Mouse (Mus musculus): ENCODE data around the gene Gse1.

Gene Gse1

GRCm38 (mm10) chr8:120607460-120607859 lies 379.2 kb downstream of the Gse1 start:
- DNase-seq (ENCODE audit: low read depth, low spot score): no peak

DNA sequence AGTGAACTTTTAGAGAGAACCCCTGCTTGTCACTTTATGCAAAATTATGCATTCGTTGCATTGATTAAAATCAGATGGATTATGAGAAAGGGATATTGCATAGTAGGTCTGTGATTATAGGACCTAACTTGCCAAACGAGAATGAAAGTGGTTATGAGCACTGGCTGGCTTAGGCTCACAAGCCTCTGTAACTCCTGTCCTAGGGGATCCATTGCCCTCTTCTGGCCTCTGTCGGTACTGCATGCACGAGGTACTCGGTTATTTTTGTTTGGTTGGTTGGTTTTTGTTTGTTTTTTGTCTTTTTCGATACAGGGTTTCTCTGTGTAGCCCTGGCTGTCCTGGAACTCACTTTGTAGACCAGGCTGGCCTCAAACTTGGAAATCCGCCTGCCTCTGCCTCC lies 379.6 kb downstream of the Gse1 start:
- DNase-seq (ENCODE audit: low read depth, low spot score): no peak

- no peak for DNase-seq (ENCODE audit: low read depth, low spot score)
Measured at GRCm38 (mm10) chr8:120610824-120611223, 382.6 kb downstream of the Gse1 start.

GRCm38 (mm10) chr8:120614491-120614890 lies 386.2 kb downstream of the Gse1 start:
- no peak for DNase-seq (ENCODE audit: low read depth, low spot score)

GRCm38 (mm10) chr8:120616663-120617626 lies 388.7 kb downstream of the Gse1 start:
- DNase-seq (ENCODE audit: low read depth, low spot score): no peak

DNA sequence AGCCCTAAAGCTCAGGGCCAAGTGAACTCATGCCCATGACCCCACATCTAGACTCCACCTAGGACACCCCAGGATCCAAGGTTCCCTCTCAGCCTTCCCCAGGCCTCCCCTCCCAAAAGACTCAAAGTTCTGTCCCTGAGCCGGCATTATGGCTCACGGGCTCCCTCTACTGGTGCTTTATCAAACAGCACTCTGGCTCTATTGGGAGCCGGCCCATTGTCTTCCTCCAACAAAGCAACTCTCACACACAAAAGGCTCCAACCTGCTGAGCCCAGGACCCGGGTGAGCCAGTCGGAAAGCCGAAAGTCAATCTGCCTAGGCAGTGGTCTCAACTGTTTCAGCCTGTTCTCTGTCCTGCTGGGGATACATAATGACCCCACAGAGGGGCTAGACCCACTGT lies 389.9 kb downstream of the Gse1 start:
- DNase-seq (ENCODE audit: low read depth, low spot score): no peak

DNA sequence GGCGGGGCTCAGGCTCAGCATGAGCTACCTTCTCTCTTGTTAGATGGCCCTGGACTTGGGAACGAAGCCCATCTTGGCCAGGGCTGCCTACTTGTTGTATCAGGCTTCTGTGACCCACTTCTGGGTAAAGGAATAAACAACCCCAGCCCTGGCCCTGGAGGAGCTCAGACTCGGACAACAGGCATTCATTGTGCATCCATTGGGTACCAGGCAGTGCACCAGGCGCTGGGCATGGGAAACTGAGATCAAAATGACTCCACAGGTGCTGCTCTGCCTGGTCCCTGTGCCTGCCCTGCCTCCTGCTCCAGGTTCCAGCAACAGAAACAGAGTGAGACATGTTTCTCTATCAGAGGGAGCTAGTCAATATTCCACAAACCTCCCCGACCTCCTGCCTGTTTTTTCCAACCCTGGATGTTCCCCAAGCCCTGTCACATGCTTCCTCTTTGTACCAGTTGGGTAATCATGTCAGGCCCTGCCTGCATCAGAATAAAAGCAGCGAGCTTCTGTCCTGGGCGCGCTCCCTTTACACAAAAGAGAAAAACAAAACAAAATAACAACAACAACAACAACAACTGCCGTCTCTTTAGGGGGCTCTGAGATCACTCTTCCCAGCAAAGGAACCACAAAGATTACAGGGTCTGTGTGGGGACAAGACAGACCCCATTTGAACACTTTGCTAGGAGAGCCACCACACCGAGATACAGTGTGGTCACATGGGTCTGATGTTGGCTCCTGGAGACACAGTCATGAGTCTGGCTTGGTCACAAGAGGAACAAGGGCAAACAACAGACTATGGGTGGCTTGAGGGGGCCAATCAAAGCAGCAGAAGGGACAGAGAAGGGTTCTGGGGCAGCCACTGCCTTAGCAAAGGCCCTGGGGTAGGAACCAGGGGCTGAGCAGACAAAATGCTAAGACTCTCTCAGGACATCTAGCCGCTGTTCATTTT lies 391.3 kb downstream of the Gse1 start:
- DNase-seq (ENCODE audit: low read depth, low spot score): no peak

DNA sequence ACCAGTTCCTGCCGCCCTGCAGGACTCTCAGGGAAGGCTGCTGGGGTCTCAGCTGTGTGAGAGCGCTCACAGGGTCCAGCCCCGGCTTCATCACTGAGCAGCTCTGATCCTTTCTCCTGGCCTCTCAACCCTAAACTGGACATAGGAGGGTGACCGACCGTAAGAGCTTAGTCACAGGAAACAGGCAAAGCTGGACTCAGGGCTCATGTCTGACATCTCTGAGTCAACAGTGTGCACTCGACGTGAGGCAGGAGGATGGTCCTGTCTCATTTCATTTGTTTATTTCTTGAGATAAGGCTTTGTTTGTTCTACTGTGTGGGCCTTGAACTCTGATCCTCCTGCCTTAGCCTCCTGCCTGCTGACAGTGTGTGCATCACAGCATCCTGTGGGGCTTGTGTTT lies 392.2 kb downstream of the Gse1 start:
- DNase-seq (ENCODE audit: low read depth, low spot score): no peak

- DNase-seq (ENCODE audit: low read depth, low spot score): no peak
Measured at GRCm38 (mm10) chr8:120622161-120622560, 393.9 kb downstream of the Gse1 start.

GRCm38 (mm10) chr8:120623608-120624007 lies 395.4 kb downstream of the Gse1 start:
- DNase-seq (ENCODE audit: low read depth, low spot score): no peak

GRCm38 (mm10) chr8:120626461-120626860 lies 398.2 kb downstream of the Gse1 start:
- no peak for DNase-seq (ENCODE audit: low read depth, low spot score)

DNA sequence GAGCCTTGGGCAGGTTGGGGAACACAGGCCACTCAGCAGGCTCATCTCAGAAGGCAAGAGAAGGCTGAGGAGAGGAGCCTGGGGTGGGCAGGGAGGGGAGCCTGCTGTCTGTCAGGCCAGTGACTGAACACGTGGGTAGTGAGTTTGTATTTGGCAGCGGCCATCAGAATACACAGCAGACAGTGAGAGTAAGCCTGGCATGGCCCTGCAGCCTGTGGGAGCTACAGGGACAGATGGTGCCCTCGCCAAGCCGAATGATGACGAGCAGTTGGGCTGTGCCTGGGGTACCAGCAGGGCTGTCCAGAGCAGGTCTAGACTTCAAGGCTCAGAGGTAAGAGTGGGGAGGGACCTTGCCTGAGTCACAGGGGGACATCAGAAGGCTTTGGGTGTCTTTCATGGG lies 399.0 kb downstream of the Gse1 start:
- no peak for DNase-seq (ENCODE audit: low read depth, low spot score)

- no peak for DNase-seq (ENCODE audit: low read depth, low spot score)
Measured at GRCm38 (mm10) chr8:120630031-120630430, 401.8 kb downstream of the Gse1 start.

- no peak for DNase-seq (ENCODE audit: low read depth, low spot score)
Measured at GRCm38 (mm10) chr8:120630848-120631247, 402.6 kb downstream of the Gse1 start.

Data from telencephalon, adult 2 months (tissue).